Mouse (Mus musculus) erythroblast, embryonic 14.5 days (primary cell): ENCODE results near the gene Ica1l. TPM values are rescaled to one million over a fixed set of nuclear protein-coding genes. Genes with fewer than 3 reads are reported as not detected.

Experiments
- H3K27me3 ChIP-seq: 2 replicates; pipeline ENCODE4 v1.6.1; 2012; ENCODE audit warnings: inconsistent platforms; ENCODE audit not compliant: control insufficient read depth
- H3K36me3 ChIP-seq: 2 replicates; pipeline ENCODE4 v1.6.1; 2012; ENCODE audit warnings: mild to moderate bottlenecking, inconsistent platforms; ENCODE audit not compliant: control insufficient read depth
- H3K4me1 ChIP-seq: 2 replicates; pipeline ENCODE4 v1.6.1; 2012; ENCODE audit warnings: inconsistent platforms; ENCODE audit not compliant: control insufficient read depth
- H3K4me3 ChIP-seq: replicated peaks from 2 replicates; pipeline ENCODE3; 2012; ENCODE audit warnings: moderate library complexity, mild to moderate bottlenecking, inconsistent platforms
- H3K9me3 ChIP-seq: 2 replicates; pipeline ENCODE4 v1.6.1; 2012; ENCODE audit warnings: low read length, inconsistent platforms, mixed read lengths; ENCODE audit not compliant: control insufficient read depth
- GATA1 ChIP-seq: IDR thresholded peaks from 2 replicates; pipeline ENCODE4 v1.6.1; 2012; ENCODE audit warnings: low read length, inconsistent platforms, mixed read lengths
- TAL1 ChIP-seq: IDR thresholded peaks from 3 replicates; pipeline ENCODE4 v1.6.1; 2012; ENCODE audit warnings: low read length, inconsistent platforms, mixed read lengths
- polyA plus RNA-seq: library from polyadenylated mRNA; stranded (reverse); fragments of >175 nt; gene quantifications from 2 replicates; pipeline ENCODE4 v1.2.3, GENCODE M21; 2012

Ica1l gene
- polyA plus RNA-seq, 1 experiment = 0.01 TPM

DNA sequence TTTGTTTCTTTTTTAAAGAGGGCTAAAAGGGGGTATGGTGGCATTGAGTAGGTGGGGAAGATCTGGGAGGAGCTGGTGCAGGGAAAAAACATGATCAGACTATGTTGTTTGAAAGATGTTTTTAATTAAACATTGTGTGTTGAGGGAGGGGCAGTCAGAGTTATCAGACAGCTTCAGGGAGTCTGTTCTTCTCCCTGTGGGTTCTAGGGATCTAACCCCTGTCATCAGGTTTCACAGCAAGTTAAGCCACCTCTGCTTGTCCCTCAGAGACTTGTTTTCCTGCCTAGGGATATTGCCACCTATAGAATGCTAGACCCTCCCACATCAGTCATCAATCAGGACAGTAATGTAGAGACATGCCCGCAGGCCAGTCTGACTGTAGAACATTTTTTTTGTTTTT lies 101.9 kb downstream of the Ica1l start:
- no peaks in the 10 kb centered on the region for H3K36me3 ChIP-seq
- H3K4me3 ChIP-seq = no peak overlapping the region
- H3K9me3 ChIP-seq = no peaks in the 10 kb centered on the region
- TF ChIP-seq TAL1 (no peak), GATA1 (no peak)
- no peaks in the 10 kb centered on the region for H3K27me3 ChIP-seq
- peaks cover 40% of the 10 kb centered on the region for H3K4me1 ChIP-seq

DNA sequence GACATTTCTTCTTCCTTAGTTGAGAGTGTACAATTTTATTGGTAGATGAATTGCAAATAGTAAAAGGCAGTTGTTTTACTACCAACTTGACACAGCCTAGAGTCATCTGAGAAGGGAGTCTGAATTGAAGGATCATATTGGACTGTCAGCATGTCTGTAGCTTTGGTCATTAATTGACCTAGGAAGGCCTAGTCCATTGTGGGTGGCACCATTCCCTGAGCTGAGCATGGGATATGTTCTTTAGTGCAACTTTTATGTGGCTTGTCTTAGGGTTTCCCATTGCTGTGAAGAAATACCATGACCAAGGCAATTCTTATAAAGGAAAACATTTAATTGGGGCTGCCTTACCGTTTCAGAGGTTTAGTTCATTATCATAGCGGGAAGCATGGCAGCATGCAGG lies 110.0 kb downstream of the Ica1l start:
- Histone ChIP-seq H3K4me1 (peaks cover 3% of the 10 kb centered on the region), H3K36me3 (no peaks in the 10 kb centered on the region), H3K4me3 (no peak overlapping the region), H3K27me3 (no peaks in the 10 kb centered on the region), H3K9me3 (no peaks in the 10 kb centered on the region)
- no peak for TF ChIP-seq GATA1
- no peak for TF ChIP-seq TAL1

Other genes starting within 250 kb of the Ica1l start
- 0.13 and 0.19 TPM in 2 replicates for gene Fam117b, start 130.2 kb downstream of the Ica1l start, polyA plus RNA-seq
- gene Carf, start 55.1 kb upstream of the Ica1l start, polyA plus RNA-seq = 0.01 TPM in 2 replicates
- 0.08 and 0.29 TPM in 2 replicates for gene Wdr12, start 55.5 kb upstream of the Ica1l start, polyA plus RNA-seq
- gene Nbeal1, start 137.4 kb upstream of the Ica1l start, polyA plus RNA-seq = 0.01 and 0.02 TPM in 2 replicates